Mouse (Mus musculus): ENCODE measurements at regions not wholly inside any gene's neighbourhood (a gene's known extent, or its start where the extent isn't known, plus 50 kb on each side); places are given as distances from the start of the nearest gene placed in this dataset.

- no peak for TF ChIP-seq MAFK (IDR thresholded peaks at IDR 0.05; ENCODE audit: insufficient read depth, low read depth, low read length)
- TF ChIP-seq HCFC1 (IDR thresholded peaks at IDR 0.05; ENCODE audit: borderline replicate concordance, insufficient read depth, low read length), result no peak
- TF ChIP-seq ZNF384 (IDR thresholded peaks at IDR 0.05; ENCODE audit: low read depth, low read length), result no peak
Measured at GRCm38 (mm10) chr15:88213356-88213755, 386.7 kb upstream of the Zdhhc25 start.

All from ES-E14 (cell line).